Mouse (Mus musculus) cerebellum, adult 8-10 months (tissue): ENCODE results near the gene Tia1.

Experiments
- DNase-seq: peaks from one replicate; pipeline ENCODE4 v3.0.0; 2022

Gene Tia1

GRCm38 (mm10) chr6:86433696-86434095 lies 29.7 kb downstream of the Tia1 start:
- DNase-seq = no peak

GRCm38 (mm10) chr6:86437711-86438110 lies 33.7 kb downstream of the Tia1 start:
- peak; percentile 47 for DNase-seq

- DNase-seq = peak; percentile 96
Observed at GRCm38 (mm10) chr6:86438272-86439118, 34.5 kb downstream of the Tia1 start, which contains the start of gene C87436. Gene C87436 (plus strand): TSS chr6:86438374.

- no peak for DNase-seq
Observed at GRCm38 (mm10) chr6:86439119-86439496, 35.1 kb downstream of the Tia1 start.

GRCm38 (mm10) chr6:86439531-86439930 lies 35.5 kb downstream of the Tia1 start:
- DNase-seq = no peak

- no peak for DNase-seq
Observed at GRCm38 (mm10) chr6:86441571-86441970, 37.6 kb downstream of the Tia1 start.

- no peak for DNase-seq
Observed at GRCm38 (mm10) chr6:86445551-86445950, 41.5 kb downstream of the Tia1 start.

- DNase-seq = no peak
Observed at GRCm38 (mm10) chr6:86446927-86447568, 43.0 kb downstream of the Tia1 start.

- no peak for DNase-seq
Observed at GRCm38 (mm10) chr6:86456727-86457126, 52.7 kb downstream of the Tia1 start.

GRCm38 (mm10) chr6:86463079-86463478 lies 59.1 kb downstream of the Tia1 start:
- no peak for DNase-seq

GRCm38 (mm10) chr6:86471317-86471716 lies 67.3 kb downstream of the Tia1 start:
- DNase-seq = no peak

GRCm38 (mm10) chr6:86471760-86472099 lies 67.7 kb downstream of the Tia1 start:
- no peak for DNase-seq

GRCm38 (mm10) chr6:86472100-86472955 lies 68.3 kb downstream of the Tia1 start:
- DNase-seq = peak; percentile 100

GRCm38 (mm10) chr6:86473077-86473476 lies 69.1 kb downstream of the Tia1 start:
- peak; percentile 45 for DNase-seq

GRCm38 (mm10) chr6:86474072-86474471 lies 70.1 kb downstream of the Tia1 start:
- no peak for DNase-seq

- DNase-seq = no peak
Observed at GRCm38 (mm10) chr6:86474646-86475181, 70.7 kb downstream of the Tia1 start.

GRCm38 (mm10) chr6:86475462-86476167 lies 71.6 kb downstream of the Tia1 start:
- no peak for DNase-seq

- DNase-seq = no peak
Observed at GRCm38 (mm10) chr6:86476931-86477330, 72.9 kb downstream of the Tia1 start.

GRCm38 (mm10) chr6:86479311-86479710 lies 75.3 kb downstream of the Tia1 start:
- DNase-seq = no peak

- no peak for DNase-seq
Observed at GRCm38 (mm10) chr6:86479816-86480188, 75.8 kb downstream of the Tia1 start.

- DNase-seq = peak; percentile 45
Observed at GRCm38 (mm10) chr6:86480189-86480831, 76.3 kb downstream of the Tia1 start.

GRCm38 (mm10) chr6:86481871-86482270 lies 77.9 kb downstream of the Tia1 start:
- DNase-seq = no peak
